Mouse (Mus musculus) CH12.LX (cell line): ENCODE data around the gene Tmem255b. TPM values are rescaled to one million over a fixed set of nuclear protein-coding genes. Genes with fewer than 3 reads are reported as not detected.

Experiments used
- DNase-seq: peaks from one replicate; pipeline ENCODE4 v3.0.0-alpha.2; 2013; ENCODE audit errors: extremely low read depth
- H3K27ac ChIP-seq: 2 replicates; pipeline ENCODE4 v1.5.1; 2012; ENCODE audit warnings: low read depth, mild to moderate bottlenecking, control low read depth, moderate library complexity; ENCODE audit not compliant: insufficient read depth
- H3K27me3 ChIP-seq: replicated peaks from 2 replicates; pipeline ENCODE3; 2012; ENCODE audit warnings: inconsistent platforms
- H3K36me3 ChIP-seq, 2 experiments: replicated peaks in 1 of 2; 2 replicates each; pipeline versions ENCODE3 to v1.6.1; 2012; ENCODE audit warnings: inconsistent platforms in 1 of 2, low read length in 1 of 2, mild to moderate bottlenecking in 1 of 2, mixed read lengths in 1 of 2, moderate library complexity in 1 of 2; ENCODE audit not compliant: control insufficient read depth in 1 of 2, insufficient read depth in 1 of 2
- H3K4me1 ChIP-seq, 2 experiments: 2 replicates each; pipeline ENCODE4 v1.6.1; 2012; ENCODE audit warnings: inconsistent platforms in 1 of 2, moderate library complexity in 1 of 2; ENCODE audit not compliant: insufficient read depth in 2 of 2, control insufficient read depth in 1 of 2
- H3K4me2 ChIP-seq: 2 replicates; pipeline ENCODE4 v1.6.1; 2012; ENCODE audit warnings: low read depth, mild to moderate bottlenecking, control low read depth; ENCODE audit not compliant: poor library complexity, insufficient read depth, severe bottlenecking
- H3K4me3 ChIP-seq, 3 experiments: fragments of 150-350 bp in 1 of 3; sonication (generic) in 1 of 3; replicated peaks in 1 of 3; 2 replicates each; pipeline versions ENCODE3 to v1.5.1; 2011 to 2012; ENCODE audit warnings: low read depth in 2 of 3, low read length in 2 of 3, mild to moderate bottlenecking in 2 of 3, moderate library complexity in 2 of 3, control low read depth in 1 of 3, improper control_type of control experiment in 1 of 3, inconsistent platforms in 1 of 3, mixed read lengths in 1 of 3; ENCODE audit not compliant: poor library complexity in 1 of 3
- H3K79me2 ChIP-seq: replicated peaks from 2 replicates; pipeline ENCODE4 v1.6.1; 2012; ENCODE audit warnings: mild to moderate bottlenecking, moderate library complexity; ENCODE audit not compliant: control insufficient read depth, poor library complexity, insufficient read depth, severe bottlenecking; ENCODE audit errors: extremely low read depth
- H3K9ac ChIP-seq: 2 replicates; pipeline ENCODE4 v1.6.1; 2012; ENCODE audit warnings: low read depth, mild to moderate bottlenecking, control low read depth, moderate library complexity; ENCODE audit not compliant: insufficient read depth
- H3K9me3 ChIP-seq: replicated peaks from 2 replicates; pipeline ENCODE3; 2012; ENCODE audit warnings: low read length, inconsistent platforms, mixed read lengths
- CHD2 ChIP-seq: IDR thresholded peaks from 2 replicates; pipeline ENCODE4 v1.6.1; 2011; ENCODE audit warnings: low read length, improper control_type of control experiment
- CTCF ChIP-seq, 2 experiments: IDR thresholded peaks in 1 of 2; conservative IDR thresholded peaks in 1 of 2; 2 replicates each; pipeline ENCODE4 v1.5.1; 2011 to 2012; ENCODE audit warnings: low read depth in 2 of 2, low read length in 2 of 2, improper control_type of control experiment in 1 of 2, inconsistent platforms in 1 of 2, mild to moderate bottlenecking in 1 of 2, moderate library complexity in 1 of 2
- E2F4 ChIP-seq: IDR thresholded peaks from 2 replicates; pipeline ENCODE4 v1.6.1; 2011; ENCODE audit warnings: low read depth, low read length, improper control_type of control experiment; ENCODE audit not compliant: insufficient replicate concordance
- EP300 ChIP-seq: IDR thresholded peaks from 2 replicates; pipeline ENCODE4 v1.6.1; 2011; ENCODE audit warnings: low read length, improper control_type of control experiment
- ETS1 ChIP-seq: conservative IDR thresholded peaks from 2 replicates; pipeline ENCODE4 v1.6.1; 2012; ENCODE audit warnings: low read depth, mild to moderate bottlenecking, inconsistent platforms, low read length, improper control_type of control experiment, moderate library complexity
- HCFC1 ChIP-seq: IDR thresholded peaks from 2 replicates; pipeline ENCODE4 v1.6.1; 2012; ENCODE audit warnings: low read depth, mild to moderate bottlenecking, inconsistent platforms, low read length, improper control_type of control experiment
- IRF4 ChIP-seq: IDR thresholded peaks from 2 replicates; pipeline ENCODE4 v1.6.1; 2014; ENCODE audit warnings: low read depth, mild to moderate bottlenecking, inconsistent platforms, low read length, improper control_type of control experiment
- KAT2A ChIP-seq: IDR thresholded peaks from 2 replicates; pipeline ENCODE4 v1.6.1; 2012; ENCODE audit warnings: low read length, improper control_type of control experiment, inconsistent platforms; ENCODE audit not compliant: insufficient replicate concordance
- MEF2A ChIP-seq: IDR thresholded peaks from 2 replicates; pipeline ENCODE4 v1.6.1; 2014; ENCODE audit warnings: low read depth, mild to moderate bottlenecking, inconsistent platforms, low read length, improper control_type of control experiment, borderline replicate concordance
- MXI1 ChIP-seq: IDR thresholded peaks from 2 replicates; pipeline ENCODE4 v1.6.1; 2011; ENCODE audit warnings: mild to moderate bottlenecking, low read depth, low read length, improper control_type of control experiment
- NELFE ChIP-seq: IDR thresholded peaks from 2 replicates; pipeline ENCODE4 v1.6.1; 2011; ENCODE audit warnings: low read depth, low read length, improper control_type of control experiment
- POLR2A ChIP-seq: IDR thresholded peaks from 2 replicates; pipeline ENCODE4 v1.6.1; 2011; ENCODE audit warnings: low read depth, mild to moderate bottlenecking, improper control_type of control experiment, low read length
- POLR2AphosphoS2 ChIP-seq: IDR thresholded peaks from 2 replicates; pipeline ENCODE4 v1.6.1; 2011; ENCODE audit warnings: low read depth, low read length, improper control_type of control experiment
- RCOR1 ChIP-seq: conservative IDR thresholded peaks from 2 replicates; pipeline ENCODE4 v1.6.1; 2012; ENCODE audit warnings: low read depth, mild to moderate bottlenecking, inconsistent platforms, low read length, improper control_type of control experiment
- SIN3A ChIP-seq: IDR thresholded peaks from 2 replicates; pipeline ENCODE4 v1.6.1; 2012; ENCODE audit warnings: low read length, improper control_type of control experiment, inconsistent platforms
- SMC3 ChIP-seq: IDR thresholded peaks from 2 replicates; pipeline ENCODE4 v1.6.1; 2011; ENCODE audit warnings: low read depth, low read length, improper control_type of control experiment
- ZNF384 ChIP-seq: IDR thresholded peaks from 2 replicates; pipeline ENCODE4 v1.6.1; 2012; ENCODE audit warnings: low read depth, low read length, improper control_type of control experiment, inconsistent platforms
- dilution Hi-C: fragments of 300-500 bp; cut with MboI; formaldehyde crosslinking; loops from 2 replicates; pipeline ENCODE4 v1.14.3; 2020; ENCODE audit warnings: low sequenced_read_pairs; ENCODE audit not compliant: extremely low pct_unique_long_range_greater_than_20kb, extremely low pct_ligation_motif_present
- in situ Hi-C: fragments of 300-500 bp; cut with MboI; formaldehyde crosslinking; loops from 3 replicates; pipeline ENCODE4 v1.14.3; 2019; ENCODE audit warnings: low sequenced_read_pairs, low pct_ligation_motif_present, low pct_unique_long_range_greater_than_20kb, mixed read lengths
- polyA plus RNA-seq: library from polyadenylated mRNA; unstranded; fragments of >175 nt; gene quantifications from 2 replicates; pipeline ENCODE4 v1.2.1, GENCODE M21; 2012; ENCODE audit warnings: low read depth; ENCODE audit not compliant: insufficient read length
- total RNA-seq, 2 experiments: library from RNA; depleted of rRNA; stranded (reverse); fragments of 300-350 nt in 1 of 2; fragments of >200 nt in 1 of 2; gene quantifications; 2 replicates each; pipeline ENCODE4 v1.2.3; 2012 to 2014

The Tmem255b gene
- total and polyA plus RNA-seq, 3 experiments, result not detected

GRCm38 (mm10) chr8:13403517-13403916, 31.5 kb upstream of the Tmem255b start:
- TF ChIP-seq CHD2 (no peak), MEF2A (no peak), MXI1 (no peak), KAT2A (no peak), ZNF384 (no peak), SIN3A (no peak), IRF4 (no peak), POLR2AphosphoS2 (no peak), E2F4 (no peak), RCOR1 (no peak), HCFC1 (no peak), ETS1 (no peak), POLR2A (no peak)
- Histone ChIP-seq H3K4me3 (no peak overlapping the region), H3K36me3 (no peaks in the 10 kb centered on the region), H3K9ac (no peak overlapping the region), H3K27ac (no peak overlapping the region), H3K79me2 (no peaks in the 10 kb centered on the region), H3K9me3 (no peaks in the 10 kb centered on the region), H3K4me2 (no peak overlapping the region), H3K27me3 (peaks cover 35% of the 10 kb centered on the region), H3K4me1 (no peaks in the 10 kb centered on the region)
- in situ Hi-C loops, result no loop called here
- DNase-seq, result no peak
- dilution Hi-C loops, result no loop called here

GRCm38 (mm10) chr8:13404666-13405131, 30.3 kb upstream of the Tmem255b start, which contains the start of gene Grk1:
Grk1 (plus strand) TSS chr8:13405081.
- Histone ChIP-seq H3K4me2 (no peak within 1 kb of the TSS), H3K4me3 (no peak within 1 kb of the TSS), H3K9ac (no peak within 1 kb of the TSS), H3K79me2 (no peaks in the 10 kb centered on the region), H3K36me3 (no peaks in the 10 kb centered on the region), H3K9me3 (no peaks in the 10 kb centered on the region), H3K4me1 (no peaks in the 10 kb centered on the region), H3K27me3 (peaks cover 35% of the 10 kb centered on the region), H3K27ac (no peak within 1 kb of the TSS)
- no peak for TF ChIP-seq MXI1
- no peak for TF ChIP-seq KAT2A
- TF ChIP-seq SIN3A, result no peak
- TF ChIP-seq NELFE, result no peak
- TF ChIP-seq EP300, result no peak
- no peak for TF ChIP-seq ZNF384
- no peak for TF ChIP-seq SMC3
- TF ChIP-seq IRF4, result no peak
- TF ChIP-seq POLR2A, result no peak
- TF ChIP-seq CTCF (conservative IDR thresholded peaks at IDR 0.05 in 1 of 2, IDR thresholded peaks at IDR 0.05 in 1 of 2; ENCODE audit: low read depth in 2 of 2, low read length in 2 of 2), result no peak
- DNase-seq, result no peak
- dilution Hi-C loops (no loop called here), in situ Hi-C loops (no loop called here)
